Mouse (Mus musculus): ENCODE data around the gene Pcca.
A peak's percentile ranks its signal among the peaks of the same experiment; 100 is the strongest.

Gene Pcca

GRCm38 (mm10) chr14:122534017-122534924 lies at the start of gene Pcca:
Pcca (plus strand) TSS chr14:122534324.
- DNase-seq (ENCODE audit: low spot score) = peak; percentile 97

- no peak for DNase-seq (ENCODE audit: low spot score)
These were observed 49.7 kb upstream of the Pcca start for GRCm38 (mm10) chr14:122484458-122484843.

GRCm38 (mm10) chr14:122484844-122485551 lies 49.1 kb upstream of the Pcca start:
- DNase-seq (ENCODE audit: low spot score) = no peak

- DNase-seq (ENCODE audit: low spot score) = no peak
These were observed 48.4 kb upstream of the Pcca start for GRCm38 (mm10) chr14:122485635-122486181.

GRCm38 (mm10) chr14:122486611-122487010 lies 47.5 kb upstream of the Pcca start:
- DNase-seq (ENCODE audit: low spot score) = no peak

- DNase-seq (ENCODE audit: low spot score) = no peak
These were observed 46.8 kb upstream of the Pcca start for GRCm38 (mm10) chr14:122487366-122487765.

GRCm38 (mm10) chr14:122489041-122489440 lies 45.1 kb upstream of the Pcca start:
- no peak for DNase-seq (ENCODE audit: low spot score)

GRCm38 (mm10) chr14:122489686-122490414 lies 44.3 kb upstream of the Pcca start:
- no peak for DNase-seq (ENCODE audit: low spot score)

- DNase-seq (ENCODE audit: low spot score) = no peak
These were observed 43.4 kb upstream of the Pcca start, which contains the start of gene Gm10837 for GRCm38 (mm10) chr14:122490441-122491328. Gm10837 (plus strand) TSS chr14:122490586.

- DNase-seq (ENCODE audit: low spot score) = no peak
These were observed 42.6 kb upstream of the Pcca start for GRCm38 (mm10) chr14:122491521-122491920.

- no peak for DNase-seq (ENCODE audit: low spot score)
These were observed 42.1 kb upstream of the Pcca start for GRCm38 (mm10) chr14:122492015-122492414.

GRCm38 (mm10) chr14:122509058-122509457 lies 25.1 kb upstream of the Pcca start:
- no peak for DNase-seq (ENCODE audit: low spot score)

- DNase-seq (ENCODE audit: low spot score) = no peak
These were observed 22.6 kb upstream of the Pcca start for GRCm38 (mm10) chr14:122511519-122511918.

- DNase-seq (ENCODE audit: low spot score) = no peak
These were observed 20.6 kb upstream of the Pcca start for GRCm38 (mm10) chr14:122513511-122514036.

- DNase-seq (ENCODE audit: low spot score) = no peak
These were observed 5.6 kb upstream of the Pcca start for GRCm38 (mm10) chr14:122528475-122528874.

- no peak for DNase-seq (ENCODE audit: low spot score)
These were observed 1.9 kb downstream of the Pcca start for GRCm38 (mm10) chr14:122535986-122536385.

GRCm38 (mm10) chr14:122548421-122548820 lies 14.3 kb downstream of the Pcca start:
- no peak for DNase-seq (ENCODE audit: low spot score)

- DNase-seq (ENCODE audit: low spot score) = no peak
These were observed 14.8 kb downstream of the Pcca start for GRCm38 (mm10) chr14:122548905-122549304.

GRCm38 (mm10) chr14:122552761-122553445 lies 18.8 kb downstream of the Pcca start:
- DNase-seq (ENCODE audit: low spot score) = no peak

GRCm38 (mm10) chr14:122557353-122557752 lies 23.2 kb downstream of the Pcca start:
- no peak for DNase-seq (ENCODE audit: low spot score)
